8 mouse cellular contexts compared by ENCODE assay signal in genomic region chr11:32454231-32454799, GRCm38 (mm10). TPM values are rescaled to one million over a fixed set of nuclear protein-coding genes. Genes with fewer than 3 reads are reported as not detected.
DNase-seq lines count a peak whose midpoint lies in the region; ATAC-seq and TF ChIP-seq lines count a peak whose summit lies in the region.

No protein-coding gene starts in this region.

- H3K4me2 ChIP-seq in lung, embryonic 14.5 days, result peak overlapping the region; percentile 76
- H3K4me2 ChIP-seq in embryonic facial prominence, embryonic 11.5 days (ENCODE audit: low read depth, low read length), result peak overlapping the region; percentile 79
- peak overlapping the region; percentile 83 for H3K4me2 ChIP-seq in hindbrain, embryonic 15.5 days
- H3K4me2 ChIP-seq in midbrain, embryonic 11.5 days, result peak overlapping the region; percentile 91

- H3K27me3 ChIP-seq in lung, embryonic 14.5 days (ENCODE audit: insufficient read depth, low read length), result no peaks in the 10 kb centered on the region
- no peaks in the 10 kb centered on the region for H3K27me3 ChIP-seq in embryonic facial prominence, embryonic 11.5 days (ENCODE audit: control insufficient read depth, insufficient read depth, low read length)
- no peaks in the 10 kb centered on the region for H3K27me3 ChIP-seq in hindbrain, embryonic 15.5 days
- H3K27me3 ChIP-seq in midbrain, embryonic 11.5 days (ENCODE audit: control insufficient read depth, insufficient read depth, low read length), result no peaks in the 10 kb centered on the region

- no peaks in the 10 kb centered on the region for H3K9me3 ChIP-seq in lung, embryonic 14.5 days (ENCODE audit: low read depth, low read length)
- H3K9me3 ChIP-seq in embryonic facial prominence, embryonic 11.5 days (replicated peaks; ENCODE audit: control insufficient read depth, low read length), result no peaks in the 10 kb centered on the region
- H3K9me3 ChIP-seq in hindbrain, embryonic 15.5 days, result no peaks in the 10 kb centered on the region
- H3K9me3 ChIP-seq in midbrain, embryonic 11.5 days (ENCODE audit: control insufficient read depth, low read length), result no peaks in the 10 kb centered on the region

- 3% methylated on average over 19 of the region's 19 CpGs for WGBS in lung, embryonic 14.5 days
- 2% methylated on average over 19 of the region's 19 CpGs for WGBS in embryonic facial prominence, embryonic 11.5 days
- 1% methylated on average over 19 of the region's 19 CpGs for WGBS in hindbrain, embryonic 15.5 days
- 1% methylated on average over 19 of the region's 19 CpGs for WGBS in midbrain, embryonic 11.5 days

- peak; percentile 63 for DNase-seq in lung, embryonic 14.5 days
- DNase-seq in lung, postnatal 10 days, result no peak
- peak; percentile 42 for DNase-seq in embryonic facial prominence, embryonic 11.5 days (ENCODE audit: low spot score)
- DNase-seq in midbrain, embryonic 11.5 days (ENCODE audit: low spot score, missing footprints), result no peak
- no peak for DNase-seq in cerebellum, postnatal 4 days (ENCODE audit: low spot score in 2 of 2)
- DNase-seq in T-cell, adult 2 months (ENCODE audit: low spot score), result no peak
- no peak for DNase-seq in urinary bladder, postnatal 10 days (ENCODE audit: low spot score)

- H3K27ac ChIP-seq in lung, embryonic 14.5 days (ENCODE audit: low read depth), result peak overlapping the region; percentile 95
- peak overlapping the region; percentile 83; the same call in 1 of the 2 replicates for H3K27ac ChIP-seq in embryonic facial prominence, embryonic 11.5 days (replicated peaks; ENCODE audit: low read depth, low read length)
- peak overlapping the region; percentile 94 for H3K27ac ChIP-seq in hindbrain, embryonic 15.5 days (replicated peaks)
- peak overlapping the region; percentile 91 for H3K27ac ChIP-seq in midbrain, embryonic 11.5 days (ENCODE audit: low read depth, low read length)

- peak; percentile 1; the same call in 1 of the 2 replicates for ATAC-seq in lung, embryonic 14.5 days (ENCODE audit: insufficient read depth)
- peak; percentile 46; the same call in 1 of the 2 replicates for ATAC-seq in embryonic facial prominence, embryonic 11.5 days (replicated peaks; ENCODE audit: insufficient number of reproducible peaks, low FRiP score, low TSS enrichment, low read depth)
- no peak for ATAC-seq in hindbrain, embryonic 15.5 days (ENCODE audit: low FRiP score, low read depth)
- peak; percentile 0; the same call in 1 of the 2 replicates for ATAC-seq in midbrain, embryonic 11.5 days (ENCODE audit: low FRiP score)

- H3K4me3 ChIP-seq in lung, embryonic 14.5 days (ENCODE audit: low read depth, low read length), result peak overlapping the region; percentile 86
- peak overlapping the region; percentile 96 for H3K4me3 ChIP-seq in embryonic facial prominence, embryonic 11.5 days (ENCODE audit: low read depth, low read length)
- H3K4me3 ChIP-seq in hindbrain, embryonic 15.5 days, result peak overlapping the region; percentile 91
- H3K4me3 ChIP-seq in midbrain, embryonic 11.5 days (ENCODE audit: low read depth, low read length), result peak overlapping the region; percentile 93

- no peaks in the 10 kb centered on the region for H3K36me3 ChIP-seq in lung, embryonic 14.5 days (ENCODE audit: insufficient read depth)
- H3K36me3 ChIP-seq in embryonic facial prominence, embryonic 11.5 days (replicated peaks; ENCODE audit: control insufficient read depth, insufficient read depth, low read depth, low read length), result no peaks in the 10 kb centered on the region
- no peaks in the 10 kb centered on the region for H3K36me3 ChIP-seq in hindbrain, embryonic 15.5 days
- no peaks in the 10 kb centered on the region for H3K36me3 ChIP-seq in midbrain, embryonic 11.5 days (ENCODE audit: control insufficient read depth, insufficient read depth, low read length)

- TF ChIP-seq CTCF in lung, embryonic 14.5 days (IDR thresholded peaks at IDR 0.05; ENCODE audit: low read depth), result no peak

- H3K9ac ChIP-seq in lung, embryonic 14.5 days, result peak overlapping the region; percentile 97
- peak overlapping the region; percentile 41 for H3K9ac ChIP-seq in embryonic facial prominence, embryonic 11.5 days (replicated peaks; ENCODE audit: low read length)
- H3K9ac ChIP-seq in hindbrain, embryonic 15.5 days, result peak overlapping the region; percentile 72
- H3K9ac ChIP-seq in midbrain, embryonic 11.5 days (ENCODE audit: low read length), result peak overlapping the region; percentile 97

- no peaks in the 10 kb centered on the region for H3K4me1 ChIP-seq in lung, embryonic 14.5 days (ENCODE audit: insufficient read depth)
- 0 out of 2 replicates have a peak, but pooled peaks cover 2% of the 10 kb centered on the region for H3K4me1 ChIP-seq in embryonic facial prominence, embryonic 11.5 days (ENCODE audit: control insufficient read depth, insufficient read depth, low read length)
- H3K4me1 ChIP-seq in hindbrain, embryonic 15.5 days (replicated peaks), result peaks cover 23% of the 10 kb centered on the region
- H3K4me1 ChIP-seq in midbrain, embryonic 11.5 days (ENCODE audit: control insufficient read depth, insufficient read depth, low read length), result peaks cover 8% of the 10 kb centered on the region

RNA-seq across cellular contexts. Expression of gene Ubtd2, which starts 0.9 kb away (rescaled TPM):
- 57.3 and 65.4 TPM in 2 replicates for polyA plus RNA-seq in lung, embryonic 14.5 days (2014; fragmentation: Nextera tagmentation; extraction: Ambion mirVana)
- 99.8 and 104 TPM in 2 replicates for polyA plus RNA-seq in embryonic facial prominence, embryonic 11.5 days (2014; fragmentation: Nextera tagmentation; extraction: Ambion mirVana)
- polyA plus RNA-seq in hindbrain, embryonic 15.5 days (2015; fragmentation: Nextera tagmentation; extraction: Ambion mirVana), result 46.6 and 46.9 TPM in 2 replicates
- polyA plus RNA-seq in midbrain, embryonic 11.5 days (2014; fragmentation: Nextera tagmentation; extraction: Ambion mirVana), result 67.7 and 71.6 TPM in 2 replicates

Comparison
In these comparisons a context has a peak if more than half of its experiments do, and no peak if none do; other contexts are left out.
1. DNase-seq: peak in lung, embryonic 14.5 days (single experiment) and embryonic facial prominence, embryonic 11.5 days (single experiment); none in lung, postnatal 10 days (single experiment), midbrain, embryonic 11.5 days (single experiment), cerebellum, postnatal 4 days (0 of 2), T-cell, adult 2 months (single experiment) and urinary bladder, postnatal 10 days (single experiment).
2. H3K9ac ChIP-seq: peak in every context shown above with its lines; median percentile 97 in lung, embryonic 14.5 days; 97 in midbrain, embryonic 11.5 days; 72 in hindbrain, embryonic 15.5 days; 41 in embryonic facial prominence, embryonic 11.5 days.
3. Peak in every context shown above with its lines, with median percentiles within 50 percentile points of each other: H3K27ac ChIP-seq, H3K4me2 ChIP-seq and H3K4me3 ChIP-seq.